Mouse (Mus musculus): ENCODE data around the gene Camsap1.

The Camsap1 gene

DNA sequence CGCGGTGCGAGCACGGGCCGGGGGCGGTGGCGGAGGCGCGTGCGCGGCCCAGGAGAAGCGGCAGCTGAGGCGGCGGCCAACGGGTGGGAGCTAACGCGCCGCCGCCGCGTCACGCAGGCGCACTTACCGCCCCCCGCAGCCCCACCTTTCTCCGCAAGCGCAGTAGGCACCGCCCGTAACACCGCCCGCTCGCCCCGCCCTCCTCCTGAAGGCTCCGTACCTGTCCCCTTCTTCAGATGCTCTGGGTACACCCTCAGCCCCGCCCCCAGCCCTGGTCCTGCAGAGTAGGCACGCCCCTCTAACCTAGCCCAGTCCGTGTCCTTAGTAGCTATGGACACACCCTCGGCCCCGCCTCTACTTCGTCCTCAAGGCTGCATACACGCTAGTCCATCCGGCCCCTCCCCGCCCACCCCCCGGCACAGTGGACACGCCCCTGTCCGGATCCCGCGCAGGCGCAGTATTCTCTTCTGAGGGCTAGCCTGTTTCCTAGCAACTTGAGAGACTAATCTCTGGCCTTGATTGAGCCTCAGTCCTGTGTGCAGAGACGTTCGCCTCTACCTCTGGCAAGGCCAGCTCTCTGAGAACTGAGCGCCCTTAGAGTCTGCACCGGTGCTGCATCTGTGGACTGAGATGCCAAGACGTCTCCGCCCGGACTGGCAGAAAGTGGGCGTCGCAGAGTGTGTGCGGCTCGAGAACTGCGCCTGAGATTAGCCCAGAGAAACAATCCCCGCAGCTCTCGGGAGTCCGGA is at the start of gene Camsap1:
Camsap1 (minus strand) TSS at position 124 of the 749 bp plus-strand sequence.
- peak; percentile 100 for DNase-seq

DNA sequence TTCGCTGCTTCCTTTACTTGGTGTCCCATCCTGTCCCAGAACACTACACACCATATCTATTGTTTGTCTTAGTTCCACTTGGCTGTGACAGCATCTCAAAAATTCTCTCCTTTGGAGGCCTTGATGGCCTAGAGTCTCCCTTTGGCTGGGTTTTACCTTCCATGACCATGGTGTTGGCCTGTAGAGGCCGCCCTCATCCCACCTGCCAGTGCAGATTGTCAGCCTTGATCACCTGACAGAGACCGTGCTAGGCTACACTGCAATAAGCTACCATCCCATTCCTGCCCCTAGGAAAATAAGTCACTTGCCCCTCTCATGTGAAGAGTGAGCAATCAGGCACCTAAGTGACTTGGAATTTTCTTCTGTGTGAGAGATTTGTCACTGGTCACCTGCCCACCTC is 47.2 kb upstream of the Camsap1 start:
- DNase-seq: peak in 1 of 2 experiments; percentile 24

- DNase-seq: peak in 1 of 2 experiments; percentile 36
Observed at GRCm38 (mm10) chr2:26024138-26025075, 41.3 kb upstream of the Camsap1 start.

GRCm38 (mm10) chr2:26022626-26023025 is 39.5 kb upstream of the Camsap1 start:
- no peak for DNase-seq

DNA sequence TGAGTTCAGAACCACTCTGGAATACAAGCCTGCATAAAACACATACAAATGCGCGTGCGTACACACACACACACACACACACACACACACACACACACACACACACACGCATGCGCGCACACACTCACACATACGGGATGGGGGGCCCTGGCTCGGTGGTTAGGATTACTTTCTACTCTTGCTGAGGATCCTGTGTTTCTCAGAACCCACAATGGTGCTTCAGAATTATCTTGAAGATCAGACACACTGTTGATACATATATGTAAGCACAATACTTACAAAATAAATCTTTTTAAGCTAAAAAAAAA is 39.1 kb upstream of the Camsap1 start:
- no peak for DNase-seq

- peak; percentile 92 to 94 for DNase-seq
Observed at GRCm38 (mm10) chr2:26021561-26022257, 38.6 kb upstream of the Camsap1 start, which contains the start of gene Ubac1. Gene Ubac1 (minus strand): TSS chr2:26021747.

DNA sequence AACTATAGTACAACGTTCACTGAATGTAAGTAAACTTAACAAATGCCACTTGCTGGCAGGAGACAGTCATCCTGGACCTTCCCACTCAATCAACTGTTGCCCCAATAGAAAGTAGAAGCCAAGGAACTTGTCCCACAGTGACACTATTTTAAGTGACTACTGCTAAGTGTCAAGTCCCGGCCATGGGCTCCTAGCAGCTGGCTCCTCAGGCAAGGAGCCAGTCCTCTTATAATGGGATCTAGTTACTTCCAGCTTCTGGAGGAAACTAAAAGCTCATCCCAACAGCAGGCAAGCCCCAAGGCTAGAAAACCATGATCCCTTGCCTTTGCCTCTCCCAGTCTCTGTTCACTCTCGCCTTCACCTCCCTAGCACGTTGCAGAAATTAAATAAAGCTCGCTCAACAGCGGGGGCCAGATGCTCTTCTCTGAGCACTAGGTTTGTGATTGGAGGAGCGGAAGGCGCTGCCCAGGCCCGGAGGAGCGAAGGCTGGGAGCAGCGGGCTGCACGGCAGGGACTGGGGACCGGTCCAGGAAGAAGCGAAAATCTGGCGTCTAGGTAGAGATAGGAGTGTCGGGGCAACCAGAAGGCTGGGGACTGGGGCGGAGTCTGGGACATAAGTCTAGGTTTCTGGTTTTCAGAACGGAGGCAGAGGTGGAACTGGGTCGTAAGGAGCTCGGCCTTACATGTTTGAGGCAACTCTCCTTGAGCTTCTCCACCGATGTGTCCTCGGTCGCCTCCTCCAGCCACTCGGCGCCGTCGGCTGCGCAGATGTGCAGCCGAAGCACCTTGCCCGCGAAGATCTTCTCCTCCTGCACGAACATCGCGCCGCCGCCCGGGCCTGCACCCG is 37.9 kb upstream of the Camsap1 start:
- peak in 1 of 2 experiments; percentile 20 for DNase-seq

DNA sequence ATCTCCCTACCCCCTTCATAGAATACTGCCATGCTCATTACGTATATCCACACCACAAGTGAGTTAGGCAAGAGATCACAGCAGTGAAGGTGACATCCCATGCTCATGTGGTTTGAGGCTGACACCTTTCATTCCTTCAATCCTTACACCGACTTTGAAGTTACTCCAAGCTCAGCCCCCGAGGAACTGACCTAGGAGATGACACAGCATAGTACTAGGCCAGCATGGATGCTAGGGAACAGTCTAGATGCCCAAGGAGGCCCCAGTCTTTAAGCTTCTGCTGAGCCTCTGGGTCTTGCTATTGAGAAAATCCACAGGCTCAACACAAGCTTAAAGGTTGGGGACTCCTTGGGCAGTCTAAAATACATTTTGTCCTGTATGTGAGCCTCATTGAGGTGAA is 36.8 kb upstream of the Camsap1 start:
- DNase-seq: no peak

DNA sequence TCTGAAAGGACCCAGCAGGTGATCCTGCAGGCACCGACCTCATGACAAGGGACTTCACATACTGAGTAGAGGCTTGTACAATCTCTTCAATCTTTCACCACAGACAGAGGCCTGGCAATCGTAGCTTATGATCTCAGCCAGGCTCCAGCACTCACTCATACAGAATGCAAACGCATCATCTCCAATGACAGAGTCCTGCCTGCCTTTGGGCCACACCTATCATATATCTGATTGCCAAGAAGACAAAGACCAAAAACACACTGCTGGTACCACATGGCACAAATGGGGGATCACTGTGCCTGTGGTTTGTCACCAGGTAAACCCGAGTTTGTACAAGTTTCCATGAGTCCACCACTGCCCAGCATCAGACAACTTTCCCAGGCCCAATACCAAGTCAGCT is 34.2 kb upstream of the Camsap1 start:
- DNase-seq: no peak

DNA sequence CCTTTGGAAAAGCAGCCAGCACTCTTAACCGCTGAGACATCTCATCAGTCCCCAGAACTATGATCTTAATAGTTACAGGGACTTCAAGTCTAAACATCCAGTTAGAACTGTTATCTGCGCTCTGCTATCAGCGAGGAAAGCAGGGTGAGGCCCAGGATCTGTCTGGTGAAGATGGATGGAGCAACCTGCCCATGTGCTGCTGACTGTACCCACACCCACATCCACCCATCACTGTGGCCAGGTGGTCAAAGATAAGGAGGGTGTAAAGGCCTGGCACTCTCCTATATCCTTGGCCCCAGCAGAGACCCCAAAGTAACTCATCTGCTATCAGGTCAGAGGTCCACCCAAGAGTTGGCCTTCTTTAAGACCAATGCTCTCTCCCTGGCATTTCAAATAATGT is 30.6 kb upstream of the Camsap1 start:
- DNase-seq: no peak

- no peak for DNase-seq
Observed at GRCm38 (mm10) chr2:26011420-26011819, 28.3 kb upstream of the Camsap1 start.

DNA sequence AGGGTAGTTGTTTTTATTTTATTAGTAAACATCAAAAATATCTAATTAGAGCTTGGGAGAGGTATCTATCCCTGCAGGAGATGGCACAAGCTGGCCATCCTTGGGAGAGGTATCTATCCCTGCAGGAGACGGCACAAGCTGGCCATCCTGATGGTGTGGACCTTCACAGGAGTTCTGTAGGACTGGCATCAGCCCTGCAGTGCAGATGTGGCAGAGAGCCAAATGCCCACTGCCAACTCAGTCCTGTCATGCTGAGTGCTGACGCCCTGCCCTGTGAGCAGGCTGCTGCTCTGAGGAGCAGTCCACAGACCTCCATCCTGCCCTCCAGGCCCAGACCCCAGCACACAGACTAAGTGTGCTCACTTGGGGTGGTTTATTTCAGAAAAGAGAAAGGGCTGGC is 18.9 kb upstream of the Camsap1 start:
- DNase-seq: no peak

GRCm38 (mm10) chr2:26001136-26001535 is 18.1 kb upstream of the Camsap1 start:
- DNase-seq: no peak

DNA sequence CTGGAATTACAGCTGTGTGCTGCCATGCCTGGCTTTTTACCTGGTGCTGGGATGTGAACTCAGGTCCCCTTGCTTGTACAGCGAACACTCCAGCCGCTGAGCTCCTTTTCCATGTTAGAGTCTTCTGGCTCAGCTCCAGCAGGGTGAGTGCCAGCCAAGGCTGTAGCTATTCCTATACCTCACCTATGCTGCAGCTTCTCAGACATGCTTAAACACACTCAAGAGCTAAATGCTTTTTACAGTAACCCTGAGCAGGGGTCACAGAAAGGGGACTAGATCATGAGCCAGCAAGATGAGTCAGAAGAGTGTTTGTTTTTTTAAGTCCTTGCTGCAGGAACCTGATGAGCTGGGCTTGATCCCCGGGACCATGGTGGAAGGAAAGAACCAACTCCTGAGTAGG is 14.6 kb upstream of the Camsap1 start:
- no peak for DNase-seq

GRCm38 (mm10) chr2:25994791-25995190 is 11.7 kb upstream of the Camsap1 start:
- no peak for DNase-seq

DNA sequence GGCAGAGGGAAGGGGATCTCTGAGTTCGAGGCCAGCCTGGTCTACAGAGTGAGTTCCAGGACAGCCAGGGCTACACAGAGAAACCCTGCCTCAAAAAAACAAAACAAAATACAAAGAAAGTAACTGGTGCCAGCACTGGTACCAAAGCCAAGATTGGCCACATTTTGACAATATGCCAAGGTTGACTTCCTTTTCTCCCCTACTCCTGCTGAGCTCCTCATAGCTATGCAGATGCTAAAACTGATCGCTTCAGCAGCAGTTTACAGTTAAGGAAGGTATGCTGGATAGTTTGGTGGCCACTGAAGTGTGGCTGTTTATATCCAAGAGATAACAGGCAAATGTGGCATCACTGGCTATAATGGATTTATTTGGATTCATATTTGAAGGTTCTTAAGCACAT is 9.2 kb upstream of the Camsap1 start:
- no peak for DNase-seq

DNA sequence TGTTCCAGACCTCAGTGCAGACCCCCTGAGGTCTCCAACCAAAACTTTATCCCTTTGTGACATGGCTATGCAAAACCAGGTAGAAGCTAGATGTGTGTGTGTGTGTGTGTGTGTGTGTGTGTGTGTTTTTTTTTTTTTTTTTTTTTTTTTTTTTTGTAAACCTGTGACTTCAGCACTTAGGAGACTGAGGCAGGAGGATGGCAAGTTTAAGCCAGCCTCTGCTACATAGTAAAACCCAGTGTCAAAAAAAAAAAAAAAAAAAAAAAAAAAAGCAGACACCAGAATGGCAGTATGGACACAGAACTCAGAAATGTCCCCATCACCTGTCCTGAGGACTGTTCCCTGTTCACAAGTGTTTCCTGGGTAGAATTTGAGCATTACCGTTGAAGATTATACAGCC is 6.6 kb upstream of the Camsap1 start:
- no peak for DNase-seq

GRCm38 (mm10) chr2:25987817-25988216 is 4.7 kb upstream of the Camsap1 start:
- DNase-seq: no peak

- DNase-seq: no peak
Observed at GRCm38 (mm10) chr2:25986601-25987000, 3.5 kb upstream of the Camsap1 start.

GRCm38 (mm10) chr2:25982426-25983091 is 523 bp downstream of the Camsap1 start:
- peak in 1 of 2 experiments; percentile 19 for DNase-seq

GRCm38 (mm10) chr2:25982052-25982425 is 1.0 kb downstream of the Camsap1 start:
- DNase-seq: peak; percentile 42 to 52

DNA sequence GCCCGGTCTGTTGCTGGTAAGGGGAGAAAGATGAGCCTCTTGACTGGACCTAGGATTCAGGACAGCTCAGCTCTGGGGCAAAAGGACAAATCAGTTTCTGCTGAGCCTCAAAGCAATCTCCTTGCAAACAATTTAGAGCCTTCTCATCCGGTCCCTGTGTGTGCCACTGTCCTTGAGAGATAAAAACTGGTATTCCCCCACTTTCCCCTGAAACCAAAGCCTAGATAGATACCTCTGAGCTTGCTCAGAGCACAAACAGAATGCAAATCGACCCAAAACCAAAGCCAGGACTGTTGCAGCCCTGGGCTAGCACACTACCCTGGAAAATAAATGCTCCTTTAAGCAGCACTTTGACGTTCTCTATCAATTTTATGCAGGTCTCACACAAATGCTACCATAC is 4.1 kb downstream of the Camsap1 start:
- no peak for DNase-seq

Measured in kidney, adult 8-10 months (tissue).